Mouse (Mus musculus) heart, postnatal 4 days (tissue): ENCODE data around the gene Haus8. TPM values are rescaled to one million over a fixed set of nuclear protein-coding genes. Genes with fewer than 3 reads are reported as not detected.
"Not testable (repeated sequence)": the region's sequence is repeated elsewhere in the genome, so short reads cannot be mapped to it uniquely, and the experiment has no call there.

Experiments
- DNase-seq: peaks from one replicate; pipeline ENCODE4 v3.0.0; 2021
- total RNA-seq, 2 experiments: library from RNA; stranded (reverse); gene quantifications; 2 replicates each; pipeline ENCODE4 v1.2.3; 2021

Gene Haus8
- total RNA-seq, 2 experiments from 2014 or later = 81.3 to 82.0 TPM

DNA sequence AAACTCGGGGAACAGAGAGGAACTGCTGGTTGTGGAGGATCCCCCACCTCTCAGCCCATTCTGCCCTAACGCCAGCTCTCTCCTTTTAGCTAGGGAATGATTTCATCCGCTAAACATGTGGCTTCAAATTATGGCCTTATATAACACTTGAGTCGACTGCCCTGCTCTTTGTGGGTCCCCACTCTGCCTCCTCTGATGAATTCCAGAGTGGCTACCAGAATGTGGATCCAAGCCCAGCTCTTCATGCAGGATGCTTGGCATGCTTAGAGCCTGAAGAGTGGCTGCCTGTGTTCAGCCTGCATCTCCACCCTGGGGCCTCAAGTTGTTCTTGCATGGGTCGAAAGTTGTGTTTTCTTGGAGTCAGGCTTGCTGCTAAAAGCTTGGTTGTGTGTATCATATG is 9.9 kb upstream of the Haus8 start:
- DNase-seq = peak; percentile 56

DNA sequence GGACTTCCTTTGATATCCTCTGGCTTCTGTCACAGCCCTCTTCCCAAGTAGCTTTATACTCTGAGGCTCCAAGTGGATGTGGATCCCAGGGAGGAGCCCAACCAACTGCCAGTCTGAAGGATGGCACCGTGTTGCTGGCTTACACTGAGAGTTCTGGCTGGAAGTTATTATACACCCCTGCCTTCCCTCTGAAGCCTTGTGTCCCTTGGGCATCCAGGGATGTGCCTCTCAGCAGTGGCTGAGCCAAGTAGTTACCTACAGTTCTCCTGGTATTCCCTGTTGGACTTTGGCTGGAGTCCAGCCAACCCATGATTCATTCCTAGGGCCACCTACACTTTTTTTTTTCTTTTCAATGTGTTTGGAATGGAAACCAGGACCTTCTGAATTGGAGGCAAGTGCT is 9.0 kb upstream of the Haus8 start:
- DNase-seq = not testable (repeated sequence)

DNA sequence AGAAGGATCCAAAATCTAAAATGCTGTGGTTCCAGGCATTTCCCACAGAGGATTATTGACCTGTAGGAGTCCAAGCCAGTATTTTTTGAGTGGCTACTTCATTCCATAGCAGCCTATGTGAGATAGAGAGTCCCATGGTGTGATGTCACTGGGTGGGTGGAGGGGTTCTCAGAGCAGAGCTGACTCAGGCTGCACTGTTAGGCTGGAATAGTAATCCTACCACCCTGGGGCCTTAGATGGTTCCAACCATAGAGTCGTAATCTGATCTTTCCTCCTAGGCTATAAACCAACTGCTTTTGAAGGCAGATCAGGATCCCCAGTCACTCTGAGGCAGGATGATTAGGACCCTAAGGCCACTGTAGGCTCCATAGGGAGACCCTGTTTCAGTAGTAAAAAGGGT is 6.7 kb upstream of the Haus8 start:
- DNase-seq = not testable (repeated sequence)

DNA sequence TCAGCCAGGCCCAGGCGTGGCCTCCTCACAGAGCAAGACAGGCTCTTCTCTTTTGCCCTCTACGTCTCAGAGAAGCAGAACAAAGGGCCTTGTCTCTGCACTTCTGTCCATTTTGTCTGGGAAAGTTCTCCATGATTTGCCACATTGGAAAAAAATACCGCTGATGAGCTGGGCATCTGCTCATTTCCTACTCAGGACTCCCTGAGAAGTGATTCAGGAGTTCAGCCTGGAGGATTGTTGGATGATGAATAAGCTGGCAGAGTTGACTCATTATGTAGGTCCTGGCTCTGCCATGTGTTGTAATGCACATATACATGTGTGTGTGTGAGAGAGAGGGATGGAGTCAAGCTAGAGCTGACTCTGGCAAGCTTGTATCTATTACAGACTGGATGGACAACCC is 3.4 kb upstream of the Haus8 start:
- DNase-seq = no peak

DNA sequence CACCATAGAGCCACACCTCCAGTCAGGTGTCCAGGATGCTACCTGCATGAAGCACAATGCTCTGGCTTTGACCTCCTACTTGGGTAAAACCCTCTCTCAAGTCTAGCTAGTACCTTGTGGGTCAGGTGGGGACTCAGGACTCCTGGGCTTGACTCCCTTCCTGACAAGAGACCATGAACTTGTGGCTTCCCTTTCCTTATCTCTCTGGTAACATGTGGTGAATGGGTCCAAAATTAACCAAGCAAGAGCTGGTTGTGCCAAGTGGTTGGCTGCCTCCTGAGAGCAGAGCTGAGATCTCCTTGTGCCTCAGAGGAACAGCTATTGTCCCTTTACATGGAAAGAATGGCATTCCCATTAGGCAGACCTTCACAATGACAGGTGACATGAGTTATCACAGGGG is 1.7 kb upstream of the Haus8 start:
- DNase-seq = no peak

DNA sequence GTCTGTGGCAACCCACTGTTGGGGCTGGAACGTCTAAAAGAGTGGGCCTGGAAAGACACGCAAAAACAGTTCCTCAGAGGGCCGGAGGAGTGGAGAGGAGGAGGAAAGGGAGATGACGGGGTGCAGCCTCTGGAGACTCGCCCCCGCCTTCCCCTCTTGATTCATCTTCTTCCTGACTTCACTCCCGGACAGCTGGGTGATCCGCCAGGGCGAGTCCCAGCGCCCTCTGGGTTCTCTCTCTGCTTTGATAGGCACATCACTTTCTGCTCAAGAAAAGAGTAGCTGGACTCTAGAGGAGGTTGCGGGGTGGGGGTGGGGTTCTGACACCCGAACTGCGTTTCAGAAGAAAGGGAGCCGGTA is 397 bp upstream of the Haus8 start:
- DNase-seq = peak; percentile 71

DNA sequence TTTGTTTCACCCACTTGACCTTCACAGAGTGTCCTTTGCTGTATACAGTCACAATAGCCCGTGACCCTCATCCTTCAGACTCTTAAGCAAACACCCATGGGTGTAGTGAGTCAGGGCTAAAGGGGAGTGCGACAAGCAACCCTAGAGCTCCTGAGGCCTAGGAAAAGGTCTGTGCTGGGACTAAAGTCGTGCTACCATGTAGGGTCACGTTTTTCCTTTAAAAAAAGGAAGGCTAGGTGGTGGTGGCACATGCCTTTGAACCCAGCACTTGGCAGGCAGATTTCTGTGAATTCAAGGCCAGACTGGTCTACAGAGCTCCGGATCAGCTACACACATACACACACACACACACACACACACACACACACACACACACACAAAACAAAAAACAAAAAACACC is 1.1 kb downstream of the Haus8 start:
- DNase-seq = no peak

DNA sequence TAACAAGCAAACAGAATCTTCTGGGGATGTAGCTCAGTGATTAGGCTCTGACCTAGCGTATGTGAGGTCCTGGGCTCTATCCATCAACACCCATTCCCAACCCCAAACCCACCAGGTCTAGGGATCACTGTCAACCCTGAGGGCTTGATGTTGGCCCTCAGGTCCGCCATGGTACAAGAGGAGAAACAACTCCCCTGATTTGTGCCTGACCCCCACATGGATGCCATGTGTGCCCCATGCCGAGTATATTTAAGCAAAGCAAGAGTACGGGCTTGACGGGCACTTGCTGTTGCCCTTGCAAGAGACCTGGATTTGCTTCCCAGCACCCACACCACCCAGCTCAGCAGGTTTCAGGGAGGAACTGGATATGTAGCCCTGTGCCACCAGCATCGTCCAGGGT is 4.4 kb downstream of the Haus8 start:
- not testable (repeated sequence) for DNase-seq

DNA sequence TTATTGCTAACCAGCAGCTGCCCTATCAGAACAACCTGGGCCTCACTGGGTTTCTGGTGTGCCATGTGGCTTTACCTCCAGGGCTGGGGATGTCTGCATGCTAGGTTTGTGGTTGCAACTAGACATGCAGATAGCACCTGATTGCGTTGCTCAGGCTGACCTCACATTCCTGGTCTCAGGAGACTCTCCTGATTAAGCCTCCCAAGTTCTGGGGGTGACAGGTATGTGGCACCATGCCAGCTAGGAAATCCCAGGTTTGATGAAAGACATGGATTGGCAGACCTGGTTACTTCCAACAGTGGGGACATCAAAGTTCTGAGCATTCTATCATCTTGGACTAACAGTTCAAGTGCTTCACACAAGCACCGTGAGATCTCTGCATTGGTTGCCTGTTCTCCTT is 5.0 kb downstream of the Haus8 start:
- DNase-seq = peak; percentile 4

DNA sequence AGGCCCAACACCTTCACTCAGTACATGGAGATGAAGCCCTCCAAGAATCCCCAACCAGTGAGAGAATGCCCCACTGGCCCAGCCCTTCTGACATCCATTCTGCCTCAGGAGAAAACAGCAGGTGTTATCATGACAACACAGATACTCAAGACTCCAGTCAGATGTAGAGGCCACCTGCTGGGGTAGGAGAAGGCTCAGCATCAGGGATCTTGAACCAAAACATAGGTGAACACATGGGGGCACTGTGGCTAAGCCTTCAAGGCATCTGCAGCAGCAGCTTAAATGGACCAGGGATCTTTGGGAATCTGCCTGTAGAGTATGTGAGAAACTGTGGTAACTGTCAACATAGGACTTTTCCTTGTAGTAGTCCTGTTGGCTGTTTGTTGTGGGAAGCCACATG is 11.5 kb downstream of the Haus8 start:
- DNase-seq = peak; percentile 39

DNA sequence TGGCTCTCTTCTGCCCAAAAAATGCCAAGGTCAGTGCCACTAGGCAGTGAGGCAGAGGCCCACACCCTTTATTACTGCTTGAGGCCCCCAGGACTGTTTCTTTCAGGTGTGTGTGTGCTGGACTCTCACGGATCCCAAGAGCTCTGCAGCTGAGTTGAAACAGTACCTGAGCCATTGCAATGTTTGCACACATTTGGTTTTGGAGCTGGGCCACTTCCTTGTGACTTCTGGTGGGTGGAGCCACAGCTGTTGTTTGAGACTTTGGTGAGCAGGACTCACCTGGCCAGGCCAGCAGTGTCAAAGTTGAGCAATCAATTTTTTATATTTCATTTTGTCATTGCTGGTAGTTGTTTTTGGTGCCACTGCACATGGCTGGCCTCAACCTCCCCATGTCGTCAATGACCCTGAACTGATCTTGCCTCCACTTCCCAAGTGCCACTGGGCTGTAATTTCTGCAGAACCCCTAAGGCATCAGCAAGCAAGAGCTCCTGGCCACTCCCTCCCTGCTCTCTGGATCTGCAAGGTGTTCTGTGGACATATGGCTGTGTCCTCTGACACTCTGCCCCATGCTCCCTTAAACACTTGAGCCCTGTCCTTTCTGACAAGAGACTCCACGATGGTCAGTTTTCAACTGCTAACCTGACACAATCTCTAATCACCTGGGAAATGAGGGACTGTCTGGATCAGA is 16.0 kb downstream of the Haus8 start:
- DNase-seq = no peak

DNA sequence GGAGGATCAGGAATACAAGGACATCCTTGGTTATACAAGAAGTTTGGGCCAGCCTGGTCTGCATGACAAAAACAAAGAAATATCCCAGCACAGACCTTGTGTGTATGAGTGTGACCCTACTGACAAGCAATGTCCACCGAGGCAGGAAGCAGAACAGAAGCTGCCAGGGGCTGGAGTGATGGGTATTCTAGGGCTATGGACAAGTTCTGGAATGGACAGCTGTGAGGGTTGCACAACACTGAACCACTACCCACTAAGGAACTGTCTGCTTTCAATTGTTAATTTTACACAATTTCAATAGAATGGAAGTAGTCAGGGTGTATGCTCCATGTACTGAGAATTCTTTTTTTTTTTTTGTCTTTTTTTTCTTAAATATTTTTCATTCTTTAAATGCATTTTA is 24.5 kb downstream of the Haus8 start:
- DNase-seq = no peak

DNA sequence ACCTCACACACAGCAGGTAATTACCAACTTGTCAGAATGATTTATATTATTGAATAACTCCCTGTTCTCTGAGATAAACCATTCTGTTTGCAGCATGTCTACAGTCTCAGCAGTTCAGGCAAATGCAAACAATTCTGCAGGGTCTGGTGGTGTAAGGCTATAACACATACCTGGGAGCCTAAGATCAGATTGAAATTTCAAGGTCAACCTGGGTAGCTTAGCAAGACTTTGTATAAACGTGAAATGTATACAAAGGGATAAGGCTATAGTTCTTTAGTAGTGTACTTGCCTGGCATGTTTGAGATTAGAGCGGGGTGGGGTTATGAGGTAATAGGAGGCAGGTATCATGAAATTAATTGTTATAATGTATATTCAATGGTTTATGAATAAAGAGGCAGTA is 30.0 kb downstream of the Haus8 start:
- no peak for DNase-seq

DNA sequence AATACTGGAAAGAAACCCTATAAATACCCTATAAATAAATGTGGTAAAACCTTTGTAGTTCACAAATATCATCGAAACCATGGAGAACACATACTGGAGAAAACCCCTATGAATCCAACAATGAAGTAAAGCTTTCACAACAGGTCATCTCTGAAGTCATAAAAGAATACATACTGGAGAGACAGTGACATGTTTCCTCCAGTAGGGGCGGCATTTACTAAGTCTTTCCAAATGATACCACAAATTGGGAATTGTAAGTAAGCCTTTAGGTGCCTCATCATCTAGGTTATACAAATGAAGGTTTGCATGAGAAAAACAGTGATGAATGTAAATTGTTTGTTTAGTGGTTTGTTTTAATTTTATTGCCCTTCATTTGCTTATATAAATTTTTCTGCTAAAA is 48.2 kb downstream of the Haus8 start:
- peak; percentile 8 for DNase-seq

DNA sequence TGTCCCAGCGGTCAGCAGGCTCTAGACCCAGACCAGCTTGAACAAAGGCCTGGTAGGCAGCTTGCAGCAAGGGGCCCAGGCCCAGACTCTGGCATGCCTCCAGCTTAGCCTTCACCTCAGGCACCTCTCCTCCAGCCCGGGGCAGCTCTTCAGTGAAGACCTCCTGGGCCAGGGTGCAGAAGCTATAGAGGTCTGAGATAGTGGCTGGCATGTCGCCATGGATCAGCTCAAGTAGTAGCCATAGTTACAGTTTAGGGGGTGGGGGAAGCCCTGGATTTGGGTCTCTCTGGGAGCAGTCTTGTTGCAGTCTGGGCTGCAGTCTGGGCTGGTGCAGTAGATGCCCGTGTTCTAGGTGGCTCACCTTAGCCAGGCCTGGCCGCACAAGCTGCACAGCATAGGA is 58.5 kb downstream of the Haus8 start:
- DNase-seq = not testable (repeated sequence)

DNA sequence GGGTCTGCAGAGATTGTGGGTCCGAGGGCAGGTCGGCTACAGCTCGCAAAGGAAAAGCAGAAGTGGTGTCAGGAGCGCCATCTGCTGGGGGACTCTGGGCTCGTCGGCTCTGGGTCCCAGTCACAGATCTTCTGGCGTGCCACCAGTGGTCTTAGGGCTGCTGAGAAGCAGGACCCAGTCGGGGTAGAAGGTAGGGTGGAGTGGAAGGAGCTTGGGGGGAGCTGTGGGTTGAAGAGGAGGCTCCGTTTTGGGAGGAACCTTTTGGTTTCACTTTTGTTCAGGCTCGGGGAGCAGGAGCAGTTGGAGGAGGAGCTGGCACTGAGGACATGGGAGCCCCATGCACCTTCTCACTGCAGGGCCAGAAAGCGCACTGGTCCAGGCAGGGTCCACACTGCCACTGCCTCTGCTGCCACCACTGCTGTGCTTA is 67.2 kb downstream of the Haus8 start:
- peak; percentile 12 for DNase-seq

Other genes with a start within 250 kb of the Haus8 start
- 10 to 100 TPM; 47.8 to 51.5 TPM for gene Myo9b, start 220 bp downstream of the Haus8 start, total RNA-seq
- gene Use1, start 93.9 kb upstream of the Haus8 start, total RNA-seq = 100 to 1,000 TPM in 1 of 2 experiments, 10 to 100 TPM in 1; 99.4 to 106 TPM
- 1 to 10 TPM; 7.9 to 9.9 TPM for gene Ocel1, start 98.4 kb upstream of the Haus8 start, total RNA-seq
- 10 to 100 TPM; 64.9 to 66.4 TPM for gene Nr2f6, start 109.0 kb upstream of the Haus8 start, total RNA-seq
- gene Ushbp1, start 122.9 kb upstream of the Haus8 start, total RNA-seq = 10 to 100 TPM; 27.2 to 27.9 TPM
- 10 to 100 TPM; 69.4 to 70.7 TPM for gene Babam1, start 123.9 kb upstream of the Haus8 start, total RNA-seq
- gene Ankle1, start 133.1 kb upstream of the Haus8 start, total RNA-seq = 1 to 10 TPM; 9.8 TPM
- gene Abhd8, start 190.7 kb upstream of the Haus8 start, total RNA-seq = 10 to 100 TPM; 37.7 to 39.3 TPM
- gene Mrpl34, start 192.0 kb upstream of the Haus8 start, total RNA-seq = 100 to 1,000 TPM in 1 of 2 experiments, 10 to 100 TPM in 1; 96.0 to 107 TPM
- gene Dda1, start 196.3 kb upstream of the Haus8 start, total RNA-seq = 10 to 100 TPM; 42.0 to 46.2 TPM
- 10 to 100 TPM; 13.5 to 15.4 TPM for gene Ano8, start 213.0 kb upstream of the Haus8 start, total RNA-seq
- 10 to 100 TPM; 17.8 to 20.1 TPM for gene Gtpbp3, start 215.2 kb upstream of the Haus8 start, total RNA-seq
- 10 to 100 TPM; 35.8 to 43.2 TPM for gene Plvap, start 238.8 kb upstream of the Haus8 start, total RNA-seq